Mouse (Mus musculus) hindbrain, embryonic 15.5 days (tissue): Measurements from ENCODE around the gene Nhlrc4. TPM values are rescaled to one million over a fixed set of nuclear protein-coding genes. Genes with fewer than 3 reads are reported as not detected.
A peak's percentile ranks its signal among the peaks of the same experiment; 100 is the strongest.

Source experiments
- ATAC-seq: fragments of 200-750 bp; cut with Nextera tagmentation; 2 replicates; pipeline ENCODE4 v1.8.0; 2017; ENCODE audit warnings: low read depth, moderate number of reproducible peaks, moderate TSS enrichment; ENCODE audit not compliant: low FRiP score
- H3K27ac ChIP-seq: fragments of 300-500 bp; sonication (generic); replicated peaks from 2 replicates; pipeline ENCODE4 v1.5.1; 2015; ENCODE audit warnings: mild to moderate bottlenecking, inconsistent platforms
- H3K27me3 ChIP-seq: fragments of 300-500 bp; sonication (generic); 2 replicates; pipeline ENCODE4 v1.6.1; 2015; ENCODE audit warnings: control low read depth, inconsistent platforms
- H3K36me3 ChIP-seq: fragments of 300-500 bp; sonication (generic); 2 replicates; pipeline ENCODE4 v1.6.1; 2015; ENCODE audit warnings: control low read depth, inconsistent platforms
- H3K4me1 ChIP-seq: fragments of 300-500 bp; sonication (generic); replicated peaks from 2 replicates; pipeline ENCODE4 v1.6.1; 2015; ENCODE audit warnings: control low read depth, inconsistent platforms
- H3K4me2 ChIP-seq: fragments of 300-500 bp; sonication (generic); 2 replicates; pipeline ENCODE4 v1.6.1; 2015; ENCODE audit warnings: moderate library complexity, mild to moderate bottlenecking, inconsistent platforms
- H3K4me3 ChIP-seq: fragments of 300-500 bp; sonication (generic); 2 replicates; pipeline ENCODE4 v1.5.1; 2015; ENCODE audit warnings: mild to moderate bottlenecking, inconsistent platforms
- H3K9ac ChIP-seq: fragments of 300-500 bp; sonication (generic); 2 replicates; pipeline ENCODE4 v1.6.1; 2015; ENCODE audit warnings: inconsistent platforms
- H3K9me3 ChIP-seq: fragments of 300-500 bp; sonication (generic); 2 replicates; pipeline ENCODE4 v1.6.1; 2016; ENCODE audit warnings: control low read depth, inconsistent platforms
- WGBS: fragments of 180-500 bp; shearing (Covaris S2); methylation state at CpG from one replicate; pipeline ENCODE4 v1.1.7; 2015; 5-methylcytosine and 5-hydroxymethylcytosine counted together
- polyA plus RNA-seq: library from polyadenylated mRNA; unstranded; fragments of >200 nt; fragmentation: Nextera tagmentation; extraction: Ambion mirVana; gene quantifications from 2 replicates; pipeline ENCODE4 v1.2.1, GENCODE M21; 2015

The Nhlrc4 gene
- polyA plus RNA-seq, 1 experiment from 2014 or later: 0.91 TPM

GRCm38 (mm10) chr17:25956201-25956600, 11.4 kb upstream of the Nhlrc4 start:
- Histone ChIP-seq H3K9ac (no peak overlapping the region), H3K36me3 (no peaks in the 10 kb centered on the region), H3K4me1 (peaks cover 16% of the 10 kb centered on the region), H3K27ac (no peak overlapping the region), H3K9me3 (no peaks in the 10 kb centered on the region), H3K4me2 (no peak overlapping the region), H3K27me3 (peaks cover 25% of the 10 kb centered on the region), H3K4me3 (no peak overlapping the region)
- 53% methylated on average over 7 of the region's 7 CpGs for WGBS
- 0 out of 2 replicates have a peak, but pooled peaks have one; percentile 20 for ATAC-seq

DNA sequence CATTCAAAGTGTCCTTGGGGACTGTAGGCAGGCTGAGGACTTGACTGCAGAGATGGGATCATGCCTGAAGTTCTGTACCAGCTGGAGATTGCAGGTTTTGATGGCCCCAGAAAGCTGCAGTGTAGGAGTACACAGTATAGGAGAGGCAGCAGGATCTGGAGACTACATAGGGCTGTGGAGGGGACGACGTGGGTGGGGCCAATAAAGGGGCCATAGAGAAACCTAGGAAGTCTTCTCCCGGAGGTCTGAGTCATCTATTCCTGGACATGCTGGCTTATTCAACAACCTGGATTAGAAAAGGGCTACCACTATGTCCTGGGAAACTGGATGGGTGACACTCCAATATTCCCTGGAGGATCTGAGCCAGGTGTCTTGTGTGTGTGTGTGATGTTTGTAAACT, 11.0 kb upstream of the Nhlrc4 start:
- Histone ChIP-seq H3K9me3 (no peaks in the 10 kb centered on the region), H3K27me3 (peaks cover 29% of the 10 kb centered on the region), H3K4me3 (no peak overlapping the region), H3K36me3 (no peaks in the 10 kb centered on the region), H3K27ac (no peak overlapping the region), H3K9ac (no peak overlapping the region), H3K4me1 (peaks cover 19% of the 10 kb centered on the region), H3K4me2 (no peak overlapping the region)
- 77% methylated on average over 3 of the region's 3 CpGs for WGBS
- no peak for ATAC-seq

- Histone ChIP-seq H3K4me2 (no peak overlapping the region), H3K9ac (no peak overlapping the region), H3K4me1 (peaks cover 19% of the 10 kb centered on the region), H3K27me3 (peaks cover 38% of the 10 kb centered on the region), H3K9me3 (no peaks in the 10 kb centered on the region), H3K36me3 (no peaks in the 10 kb centered on the region), H3K4me3 (no peak overlapping the region), H3K27ac (no peak overlapping the region)
- 67% methylated on average over 2 of the region's 2 CpGs for WGBS
- ATAC-seq: no peak
These were observed 9.9 kb upstream of the Nhlrc4 start for GRCm38 (mm10) chr17:25954671-25955070.

- Histone ChIP-seq H3K27ac (no peak overlapping the region), H3K27me3 (peaks cover 38% of the 10 kb centered on the region)
These were observed 8.4 kb upstream of the Nhlrc4 start for GRCm38 (mm10) chr17:25953161-25953560.

GRCm38 (mm10) chr17:25951803-25952623, 7.3 kb upstream of the Nhlrc4 start, which contains the start of gene A930017K11Rik:
Gene A930017K11Rik (minus strand): TSS chr17:25952565.
- no peaks in the 10 kb centered on the region for H3K9me3 ChIP-seq
- H3K4me1 ChIP-seq: peaks cover 13% of the 10 kb centered on the region
- 1% methylated on average over 56 of the region's 58 CpGs for WGBS
- H3K4me2 ChIP-seq: peak within 1 kb of the TSS; percentile 60
- H3K4me3 ChIP-seq: peak within 1 kb of the TSS; percentile 34
- no peaks in the 10 kb centered on the region for H3K36me3 ChIP-seq
- no peak for ATAC-seq
- H3K9ac ChIP-seq: no peak within 1 kb of the TSS
- no peak within 1 kb of the TSS for H3K27ac ChIP-seq
- H3K27me3 ChIP-seq: peaks cover 38% of the 10 kb centered on the region

More at GRCm38 (mm10) chr17:25953161-25953560, 8.4 kb upstream of the Nhlrc4 start:
- H3K36me3 ChIP-seq: no peaks in the 10 kb centered on the region
- no peak for ATAC-seq
- H3K4me3 ChIP-seq: no peak overlapping the region
- peaks cover 19% of the 10 kb centered on the region for H3K4me1 ChIP-seq
- H3K4me2 ChIP-seq: no peak overlapping the region
- H3K9ac ChIP-seq: no peak overlapping the region
- no peaks in the 10 kb centered on the region for H3K9me3 ChIP-seq
- 81% methylated on average over 5 of the region's 5 CpGs for WGBS

GRCm38 (mm10) chr17:25951225-25951802, 6.6 kb upstream of the Nhlrc4 start:
- Histone ChIP-seq H3K27me3 (peaks cover 38% of the 10 kb centered on the region), H3K36me3 (no peaks in the 10 kb centered on the region), H3K4me2 (peak overlapping the region; percentile 60), H3K9ac (no peak overlapping the region), H3K27ac (no peak overlapping the region), H3K4me3 (peak overlapping the region; percentile 34), H3K4me1 (peaks cover 13% of the 10 kb centered on the region), H3K9me3 (no peaks in the 10 kb centered on the region)
- WGBS: under 1% methylated on average over 33 of the region's 33 CpGs
- no peak for ATAC-seq

DNA sequence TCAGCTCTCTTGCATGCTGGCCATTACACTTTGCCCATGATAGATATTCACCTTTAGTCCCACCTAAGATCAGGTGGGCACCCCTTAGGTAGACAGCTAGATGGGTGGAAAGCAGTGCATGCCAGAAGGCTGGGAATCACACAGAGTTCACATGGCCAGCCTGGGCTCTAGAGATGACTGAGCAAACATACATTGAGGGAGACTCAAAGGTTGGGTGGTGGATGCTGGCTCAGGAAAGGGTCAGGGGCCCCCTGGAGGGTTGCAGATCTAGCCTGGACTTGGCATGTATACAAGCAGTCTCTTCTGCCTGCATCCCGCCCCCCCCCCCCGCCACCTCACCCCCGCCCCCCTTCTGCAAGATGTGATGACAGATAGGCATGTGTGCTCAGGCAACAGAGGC, 5.9 kb upstream of the Nhlrc4 start:
- Histone ChIP-seq H3K27me3 (peaks cover 38% of the 10 kb centered on the region), H3K27ac (no peak overlapping the region), H3K4me3 (no peak overlapping the region; the same call in 1 of the 2 replicates), H3K36me3 (no peaks in the 10 kb centered on the region), H3K4me1 (peaks cover 13% of the 10 kb centered on the region), H3K4me2 (no peak overlapping the region), H3K9ac (no peak overlapping the region), H3K9me3 (no peaks in the 10 kb centered on the region)
- no CpG with 5 or more reads among the region's 3 CpGs for WGBS
- ATAC-seq: no peak

DNA sequence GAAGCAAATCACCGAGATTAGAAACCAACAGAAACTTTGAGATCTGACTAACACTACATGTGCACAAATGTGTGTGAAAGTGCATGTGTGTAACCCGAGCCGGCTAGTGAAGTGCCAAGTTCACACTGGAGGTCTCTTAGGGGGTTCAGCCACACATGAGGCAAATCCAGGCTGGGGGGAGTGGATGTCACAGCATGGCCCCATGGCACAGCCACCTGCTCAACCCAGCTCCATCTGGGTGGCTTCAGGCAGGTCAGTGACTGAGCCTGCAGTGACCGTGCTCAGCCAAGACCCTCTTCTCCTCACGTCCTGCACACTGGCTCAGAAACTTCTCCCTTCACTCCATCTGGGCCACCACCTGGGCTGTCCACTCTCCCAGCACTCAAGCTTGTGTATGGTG, 5.2 kb upstream of the Nhlrc4 start:
- Histone ChIP-seq H3K27me3 (peaks cover 38% of the 10 kb centered on the region), H3K9me3 (no peaks in the 10 kb centered on the region), H3K4me1 (peaks cover 13% of the 10 kb centered on the region), H3K4me2 (no peak overlapping the region), H3K27ac (no peak overlapping the region), H3K9ac (no peak overlapping the region), H3K36me3 (no peaks in the 10 kb centered on the region), H3K4me3 (no peak overlapping the region)
- no peak for ATAC-seq
- 75% methylated on average over 5 of the region's 5 CpGs for whole genome bisulfite sequencing

DNA sequence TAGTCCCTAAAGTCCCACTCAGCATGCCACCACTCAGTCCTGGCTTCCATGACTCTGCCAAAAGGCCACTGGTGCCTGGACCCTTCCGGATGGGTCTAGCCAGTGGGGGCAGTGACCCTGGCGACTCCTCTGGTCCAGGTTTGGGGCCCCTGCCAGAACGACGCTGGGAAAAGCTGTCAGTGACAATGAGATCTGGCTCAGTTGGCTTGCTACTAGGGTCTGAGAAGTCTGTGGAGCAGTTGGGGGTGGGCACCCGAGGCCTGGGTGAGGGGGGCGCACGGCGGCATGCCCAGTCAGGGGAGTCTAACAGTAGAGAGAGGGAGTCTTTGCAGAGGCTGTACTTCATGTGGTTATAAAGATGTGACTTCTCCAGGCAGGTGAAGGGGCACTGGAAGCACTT, 3.3 kb upstream of the Nhlrc4 start:
- peaks cover 29% of the 10 kb centered on the region for H3K27me3 ChIP-seq
- 82% methylated on average over 8 of the region's 8 CpGs for WGBS
- no peak overlapping the region for H3K4me3 ChIP-seq
- peaks cover 13% of the 10 kb centered on the region for H3K4me1 ChIP-seq
- no peak overlapping the region for H3K9ac ChIP-seq
- no peaks in the 10 kb centered on the region for H3K36me3 ChIP-seq
- H3K9me3 ChIP-seq: no peaks in the 10 kb centered on the region
- ATAC-seq: no peak
- H3K4me2 ChIP-seq: no peak overlapping the region
- no peak overlapping the region for H3K27ac ChIP-seq

- H3K27me3 ChIP-seq: peaks cover 24% of the 10 kb centered on the region
- no peak for ATAC-seq
- H3K4me2 ChIP-seq: no peak overlapping the region
- no peaks in the 10 kb centered on the region for H3K36me3 ChIP-seq
- WGBS: 80% methylated on average over 4 of the region's 4 CpGs
- no peak overlapping the region for H3K9ac ChIP-seq
- peaks cover 13% of the 10 kb centered on the region for H3K4me1 ChIP-seq
- H3K9me3 ChIP-seq: no peaks in the 10 kb centered on the region
- H3K27ac ChIP-seq: no peak overlapping the region
- H3K4me3 ChIP-seq: no peak overlapping the region
These were observed 2.8 kb upstream of the Nhlrc4 start for GRCm38 (mm10) chr17:25947576-25947975.

GRCm38 (mm10) chr17:25946891-25947290, 2.1 kb upstream of the Nhlrc4 start:
- 84% methylated on average over 8 of the region's 8 CpGs for WGBS
- no peaks in the 10 kb centered on the region for H3K36me3 ChIP-seq

DNA sequence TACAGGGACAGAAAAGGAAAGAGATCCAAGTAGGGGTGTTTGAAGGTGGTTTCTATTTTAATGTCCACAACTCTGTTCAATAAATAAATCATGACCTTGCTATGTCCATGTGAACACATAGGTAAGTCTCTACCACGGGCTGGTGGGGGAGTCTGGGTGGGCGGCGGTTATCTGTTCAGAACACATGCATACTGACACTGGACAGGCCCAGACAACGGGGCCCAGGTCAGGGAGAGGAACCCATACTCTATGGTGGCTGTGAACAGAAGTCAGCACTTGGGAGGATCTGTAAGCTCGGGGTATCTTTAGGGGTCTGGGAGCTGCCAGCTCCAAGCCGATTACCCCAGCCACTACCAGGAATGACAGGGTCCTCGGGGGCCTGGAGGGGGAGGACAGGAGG, 1.6 kb upstream of the Nhlrc4 start:
- Histone ChIP-seq H3K36me3 (no peaks in the 10 kb centered on the region), H3K9ac (no peak overlapping the region), H3K27ac (no peak overlapping the region), H3K4me2 (no peak overlapping the region), H3K4me1 (peaks cover 12% of the 10 kb centered on the region), H3K27me3 (peaks cover 14% of the 10 kb centered on the region), H3K4me3 (no peak overlapping the region), H3K9me3 (no peaks in the 10 kb centered on the region)
- no peak for ATAC-seq
- 80% methylated on average over 7 of the region's 7 CpGs for WGBS

More at GRCm38 (mm10) chr17:25946891-25947290, 2.1 kb upstream of the Nhlrc4 start:
- H3K4me2 ChIP-seq: no peak overlapping the region
- peaks cover 17% of the 10 kb centered on the region for H3K27me3 ChIP-seq
- no peak for ATAC-seq
- no peak overlapping the region for H3K9ac ChIP-seq
- peaks cover 17% of the 10 kb centered on the region for H3K4me1 ChIP-seq
- H3K27ac ChIP-seq: no peak overlapping the region
- H3K9me3 ChIP-seq: no peaks in the 10 kb centered on the region
- no peak overlapping the region for H3K4me3 ChIP-seq
